Mouse (Mus musculus): Measurements from ENCODE around the gene Sox14.

The Sox14 gene

GRCm38 (mm10) chr9:99850354-99850753, 25.6 kb downstream of the Sox14 start:
- DNase-seq (ENCODE audit: extremely low spot score, low read depth, low spot score), result no peak

GRCm38 (mm10) chr9:99848327-99848726, 27.6 kb downstream of the Sox14 start:
- DNase-seq (ENCODE audit: extremely low spot score, low read depth, low spot score), result no peak

GRCm38 (mm10) chr9:99846820-99847219, 29.1 kb downstream of the Sox14 start:
- peak; percentile 82 for DNase-seq (ENCODE audit: extremely low spot score, low read depth, low spot score)

DNA sequence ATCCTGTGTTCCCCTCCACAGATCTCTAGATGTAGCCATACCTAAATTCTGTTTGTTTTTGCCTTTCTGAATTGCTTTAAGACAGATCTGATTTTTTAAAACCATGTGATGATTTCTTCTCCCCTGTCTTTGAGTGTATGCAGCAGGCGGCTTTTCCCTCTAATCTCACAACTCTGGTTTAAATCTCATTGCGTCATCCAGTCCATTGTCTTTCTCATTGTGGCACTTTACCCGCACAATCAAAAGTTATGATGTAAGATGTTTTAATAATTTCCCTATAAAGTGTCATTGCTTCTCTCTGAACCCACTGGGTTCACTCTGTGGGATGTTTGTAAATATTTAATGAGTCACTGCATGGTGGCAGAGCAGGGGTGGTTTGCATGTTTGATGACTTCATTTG, 36.6 kb downstream of the Sox14 start:
- no peak for DNase-seq (ENCODE audit: extremely low spot score, low read depth, low spot score)

- no peak for DNase-seq (ENCODE audit: extremely low spot score, low read depth, low spot score)
These were observed 37.1 kb downstream of the Sox14 start for GRCm38 (mm10) chr9:99838877-99839276.

GRCm38 (mm10) chr9:99836707-99837106, 39.3 kb downstream of the Sox14 start:
- no peak for DNase-seq (ENCODE audit: extremely low spot score, low read depth, low spot score)

DNA sequence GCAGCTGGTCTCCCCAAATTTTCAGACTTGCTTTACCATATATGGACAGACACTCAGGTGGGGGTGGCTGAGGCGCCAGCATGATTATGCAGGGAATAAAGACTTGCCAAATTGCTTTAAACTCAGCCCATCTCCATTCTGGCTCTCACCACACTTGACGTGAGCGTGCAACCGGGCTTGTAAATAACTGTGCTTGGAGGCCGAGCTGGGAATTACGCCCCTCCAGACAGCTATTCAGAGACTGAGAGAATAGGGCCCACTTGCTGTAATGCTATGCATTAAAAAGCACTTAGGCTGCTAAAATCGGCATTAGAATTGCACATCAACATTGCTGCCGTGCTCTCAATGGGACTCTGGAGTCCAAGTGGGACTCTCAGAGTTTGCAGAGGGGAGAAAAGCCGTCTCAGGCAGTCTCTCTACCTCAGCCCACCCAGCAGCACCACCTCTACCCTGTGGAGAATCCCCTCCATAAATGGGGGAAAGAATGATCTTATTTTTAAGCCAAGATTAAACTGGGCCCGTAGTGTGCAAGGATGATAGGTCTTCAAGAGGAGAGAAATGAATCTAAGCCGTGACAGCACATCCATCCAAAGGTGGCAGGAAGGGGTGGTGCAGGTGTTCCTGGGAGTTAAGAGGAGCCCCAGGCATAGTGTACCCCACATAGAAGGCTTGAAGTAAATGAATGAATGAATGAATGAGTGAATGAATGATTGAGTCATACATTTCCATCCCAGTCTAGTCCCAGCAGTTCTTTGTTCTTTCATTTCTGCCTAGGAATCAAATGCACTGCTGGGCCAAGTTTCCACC, 40.1 kb downstream of the Sox14 start:
- DNase-seq (ENCODE audit: extremely low spot score, low read depth, low spot score), result no peak
